Mouse (Mus musculus) neural tube, embryonic 14.5 days (tissue): Measurements from ENCODE around the gene Sec23b. TPM values are rescaled to one million over a fixed set of nuclear protein-coding genes. Genes with fewer than 3 reads are reported as not detected.

ENCODE experiments used
- ATAC-seq: fragments of 200-750 bp; cut with Nextera tagmentation; 2 replicates; pipeline ENCODE4 v1.8.0; 2017; ENCODE audit warnings: low read depth, mild to moderate bottlenecking, moderate TSS enrichment, moderate library complexity
- H3K27ac ChIP-seq: fragments of 300-500 bp; sonication (generic); 2 replicates; pipeline ENCODE4 v1.5.1; 2014; ENCODE audit warnings: low read depth, mild to moderate bottlenecking, control low read depth, low read length, moderate library complexity, mixed read lengths
- H3K27me3 ChIP-seq: fragments of 300-500 bp; sonication (generic); 2 replicates; pipeline ENCODE4 v1.6.1; 2014; ENCODE audit warnings: low read length; ENCODE audit not compliant: control insufficient read depth, insufficient read depth
- H3K36me3 ChIP-seq: fragments of 300-500 bp; sonication (generic); 2 replicates; pipeline ENCODE4 v1.6.1; 2014; ENCODE audit warnings: low read length, mixed read lengths; ENCODE audit not compliant: control insufficient read depth, insufficient read depth
- H3K4me1 ChIP-seq: fragments of 300-500 bp; sonication (generic); 2 replicates; pipeline ENCODE4 v1.6.1; 2014; ENCODE audit warnings: low read length; ENCODE audit not compliant: control insufficient read depth, insufficient read depth
- H3K4me2 ChIP-seq: fragments of 300-500 bp; sonication (generic); 2 replicates; pipeline ENCODE4 v1.6.1; 2014; ENCODE audit warnings: mild to moderate bottlenecking, low read depth, low read length, control low read depth
- H3K4me3 ChIP-seq: fragments of 300-500 bp; sonication (generic); 2 replicates; pipeline ENCODE4 v1.5.1; 2014; ENCODE audit warnings: low read depth, low read length, control low read depth, mixed read lengths
- H3K9ac ChIP-seq: fragments of 300-500 bp; sonication (generic); replicated peaks from 2 replicates; pipeline ENCODE4 v1.6.1; 2014; ENCODE audit warnings: low read depth, mild to moderate bottlenecking, control low read depth, low read length, mixed read lengths
- H3K9me3 ChIP-seq: fragments of 300-500 bp; sonication (generic); 2 replicates; pipeline ENCODE4 v1.6.1; 2016; ENCODE audit warnings: low read length; ENCODE audit not compliant: control insufficient read depth
- WGBS: fragments of 180-500 bp; shearing (Covaris S2); extraction: QIAGEN DNeasy Blood & Tissue Kit; methylation state at CpG from one replicate; pipeline ENCODE4 v1.1.7; 2014; 5-methylcytosine and 5-hydroxymethylcytosine counted together
- polyA plus RNA-seq: library from polyadenylated mRNA; unstranded; fragments of >200 nt; fragmentation: Nextera tagmentation; extraction: Ambion mirVana; gene quantifications from 2 replicates; pipeline ENCODE4 v1.2.1, GENCODE M21; 2014

Gene Sec23b
- polyA plus RNA-seq, 1 experiment from 2014 or later = 55.6 TPM

DNA sequence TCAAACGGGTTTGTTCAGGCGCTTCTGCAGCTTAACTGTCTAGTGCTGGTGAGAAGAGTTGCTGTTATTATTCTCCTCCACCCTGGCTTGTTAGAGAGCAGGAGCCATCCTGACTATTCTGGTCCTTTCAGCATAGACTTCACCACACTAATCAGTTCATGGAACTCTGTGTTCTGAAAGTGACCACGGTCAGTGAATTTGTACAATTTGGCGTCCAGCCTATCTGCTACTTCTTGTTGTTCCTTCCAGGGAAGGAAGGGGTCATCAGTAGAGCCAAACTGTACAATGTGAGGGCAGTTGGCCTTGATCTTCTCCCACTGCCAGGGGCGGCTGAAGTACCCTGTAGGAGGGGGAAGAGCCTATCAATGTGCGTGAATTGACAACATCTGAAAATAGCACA is 12.4 kb upstream of the Sec23b start:
- H3K36me3 ChIP-seq = peaks cover 48% of the 10 kb centered on the region
- 90% methylated on average over 6 of the region's 6 CpGs for WGBS
- H3K9me3 ChIP-seq = no peaks in the 10 kb centered on the region
- H3K27me3 ChIP-seq = no peaks in the 10 kb centered on the region
- no peak overlapping the region for H3K27ac ChIP-seq
- no peak overlapping the region for H3K4me3 ChIP-seq
- no peaks in the 10 kb centered on the region for H3K4me1 ChIP-seq
- no peak overlapping the region for H3K9ac ChIP-seq
- no peak overlapping the region for H3K4me2 ChIP-seq
- ATAC-seq = no peak

DNA sequence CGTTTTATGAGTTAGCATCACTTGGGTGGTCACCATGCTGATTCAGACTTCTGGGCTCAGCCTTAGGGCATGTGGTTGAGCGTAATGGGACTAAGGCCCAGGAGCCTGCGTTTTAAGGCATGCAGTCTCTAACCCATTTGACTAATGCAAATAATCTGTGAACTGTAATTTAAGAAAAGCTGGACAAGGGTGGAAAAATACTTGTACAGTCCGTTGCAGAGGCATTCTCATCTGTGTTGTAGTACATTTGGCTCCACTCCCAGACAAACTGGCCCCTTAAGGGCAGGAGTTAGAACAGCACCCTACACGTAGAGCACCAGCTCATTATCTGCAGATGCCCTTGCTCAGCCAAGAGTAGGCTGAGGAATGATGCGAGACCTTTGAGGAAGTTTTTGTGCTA is 11.4 kb upstream of the Sec23b start:
- 85% methylated on average over 6 of the region's 6 CpGs for WGBS
- H3K27me3 ChIP-seq = no peaks in the 10 kb centered on the region
- H3K27ac ChIP-seq = no peak overlapping the region
- peaks cover 40% of the 10 kb centered on the region for H3K36me3 ChIP-seq
- no peaks in the 10 kb centered on the region for H3K4me1 ChIP-seq
- no peaks in the 10 kb centered on the region for H3K9me3 ChIP-seq
- no peak overlapping the region for H3K4me3 ChIP-seq
- H3K9ac ChIP-seq = no peak overlapping the region
- no peak for ATAC-seq
- H3K4me2 ChIP-seq = no peak overlapping the region

DNA sequence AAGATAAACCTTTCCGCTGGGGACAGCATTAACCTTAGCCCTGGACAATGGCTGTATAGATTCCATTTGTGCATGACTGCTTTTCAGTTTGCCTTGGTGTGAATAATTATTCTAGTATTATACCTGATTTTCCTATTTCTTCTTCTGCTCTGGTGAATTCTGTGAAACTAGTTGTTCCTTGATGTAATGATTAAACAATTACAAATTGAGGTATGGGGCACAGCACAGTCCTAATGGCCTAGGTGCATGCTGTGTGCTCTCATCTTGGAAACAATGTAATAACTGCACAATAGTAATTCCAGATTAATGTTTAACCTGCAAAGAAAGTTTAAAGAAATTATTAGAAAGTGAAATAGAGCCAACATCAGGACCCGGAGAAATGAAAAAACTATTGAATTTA is 11.0 kb upstream of the Sec23b start:
- no peaks in the 10 kb centered on the region for H3K9me3 ChIP-seq
- 96% methylated on average over 2 of the region's 2 CpGs for WGBS
- no peak overlapping the region for H3K4me2 ChIP-seq
- no peak overlapping the region for H3K9ac ChIP-seq
- no peak for ATAC-seq
- no peak overlapping the region for H3K4me3 ChIP-seq
- H3K27me3 ChIP-seq = no peaks in the 10 kb centered on the region
- peaks cover 3% of the 10 kb centered on the region; the same call in 1 of the 2 replicates for H3K4me1 ChIP-seq
- no peak overlapping the region for H3K27ac ChIP-seq
- H3K36me3 ChIP-seq = peaks cover 36% of the 10 kb centered on the region

DNA sequence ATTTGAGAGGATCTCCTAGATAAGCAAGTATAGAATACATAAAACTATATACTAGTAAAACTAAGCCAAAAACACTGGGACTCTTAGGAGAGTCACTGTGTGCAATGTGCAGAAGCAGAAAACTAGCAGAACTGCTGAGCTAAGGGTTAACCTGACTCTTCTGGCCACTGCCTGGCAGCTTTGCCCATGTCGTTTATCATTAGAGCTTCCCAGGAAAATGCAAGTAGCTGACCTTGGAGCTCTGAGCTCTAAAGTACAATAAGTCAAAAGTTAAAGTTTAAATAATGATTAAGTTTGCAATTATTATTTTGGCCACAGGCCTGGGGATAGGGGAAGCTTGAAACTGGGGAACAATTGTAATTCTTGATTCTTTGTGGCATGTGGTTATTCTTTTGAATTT is 10.5 kb upstream of the Sec23b start:
- H3K9ac ChIP-seq = no peak overlapping the region
- H3K4me1 ChIP-seq = peaks cover 3% of the 10 kb centered on the region; the same call in 1 of the 2 replicates
- no peaks in the 10 kb centered on the region for H3K9me3 ChIP-seq
- no peak overlapping the region for H3K27ac ChIP-seq
- 63% methylated on average over 1 of the region's 1 CpGs for WGBS
- ATAC-seq = no peak
- no peaks in the 10 kb centered on the region for H3K27me3 ChIP-seq
- H3K36me3 ChIP-seq = peaks cover 34% of the 10 kb centered on the region
- no peak overlapping the region for H3K4me3 ChIP-seq
- H3K4me2 ChIP-seq = no peak overlapping the region

DNA sequence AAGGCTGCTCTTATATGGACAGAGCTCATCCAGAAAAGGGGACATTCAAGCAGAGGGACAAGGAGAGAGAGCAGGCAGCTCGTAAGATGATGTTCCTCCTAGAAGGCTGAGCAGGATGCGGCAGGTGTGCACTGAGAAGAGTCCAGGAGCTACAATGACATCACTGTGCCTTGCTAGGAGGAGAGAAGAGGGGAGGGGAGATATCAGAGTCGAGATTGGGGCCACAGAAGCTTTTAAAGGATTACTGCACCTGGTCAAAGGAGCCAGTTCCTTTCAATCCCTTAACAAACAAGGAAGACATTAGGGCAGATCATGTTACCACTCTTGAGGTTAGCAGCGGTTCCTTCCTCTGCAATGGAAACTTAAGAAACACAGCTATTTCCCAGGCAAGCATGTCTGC is 8.5 kb upstream of the Sec23b start:
- Histone ChIP-seq H3K4me3 (no peak overlapping the region), H3K4me1 (peaks cover 3% of the 10 kb centered on the region; the same call in 1 of the 2 replicates), H3K9ac (no peak overlapping the region), H3K4me2 (no peak overlapping the region), H3K9me3 (no peaks in the 10 kb centered on the region), H3K27ac (no peak overlapping the region), H3K36me3 (peaks cover 25% of the 10 kb centered on the region), H3K27me3 (no peaks in the 10 kb centered on the region)
- WGBS = 78% methylated on average over 4 of the region's 4 CpGs
- no peak for ATAC-seq

DNA sequence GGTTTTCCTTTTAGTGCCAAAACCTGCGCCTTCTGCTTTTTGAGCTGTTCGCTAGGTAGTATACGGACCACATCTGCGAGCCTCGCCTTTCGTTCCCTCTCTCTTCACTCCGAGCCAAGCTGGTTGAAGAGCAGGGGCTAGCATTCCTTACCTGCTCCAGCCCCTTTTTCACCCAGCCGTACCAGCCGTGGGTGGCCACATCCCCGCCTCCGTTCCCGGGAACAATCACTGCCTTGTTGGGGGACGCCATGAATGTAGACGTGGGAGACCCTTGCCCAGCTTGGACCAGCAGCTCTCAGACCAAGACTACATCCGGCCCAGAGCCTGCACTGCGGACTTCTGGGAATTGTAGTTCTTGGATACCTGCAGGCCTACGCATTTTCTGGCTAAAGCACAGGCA is 5.5 kb upstream of the Sec23b start, which contains the start of gene Rbbp9:
Gene Rbbp9, minus strand, starts transcription at position 341 of the 400 bp plus-strand sequence.
- Histone ChIP-seq H3K27me3 (no peaks in the 10 kb centered on the region), H3K4me3 (peak within 1 kb of the TSS; percentile 67), H3K9ac (peak within 1 kb of the TSS; percentile 62), H3K36me3 (peaks cover 8% of the 10 kb centered on the region; the same call in 1 of the 2 replicates), H3K9me3 (no peaks in the 10 kb centered on the region), H3K4me1 (peaks cover 9% of the 10 kb centered on the region; the same call in 1 of the 2 replicates), H3K27ac (peak within 1 kb of the TSS; percentile 78), H3K4me2 (peak within 1 kb of the TSS; percentile 60)
- under 1% methylated on average over 17 of the region's 17 CpGs for WGBS
- ATAC-seq = peak; percentile 97

DNA sequence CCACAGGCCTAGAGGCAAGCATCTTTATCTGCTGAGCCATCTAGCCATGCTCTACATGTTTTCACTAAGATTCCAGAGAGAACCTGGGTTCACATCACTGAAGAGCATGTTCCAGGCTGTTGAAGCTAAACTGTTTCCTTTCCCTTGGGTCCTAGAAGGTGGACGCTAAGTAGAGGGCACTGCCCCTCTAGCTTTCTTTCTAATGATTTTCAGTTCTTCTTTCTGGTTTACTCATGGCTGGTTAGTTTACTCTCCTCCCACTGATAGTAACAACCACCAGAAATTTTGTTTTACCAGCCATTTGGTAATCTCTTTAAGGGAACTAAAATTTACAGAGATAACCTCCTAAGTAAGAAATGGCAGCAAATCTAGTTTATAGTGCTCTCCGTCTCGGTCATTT is 2.1 kb upstream of the Sec23b start:
- Histone ChIP-seq H3K9ac (no peak overlapping the region), H3K27me3 (no peaks in the 10 kb centered on the region), H3K4me3 (no peak overlapping the region), H3K4me1 (peaks cover 13% of the 10 kb centered on the region; the same call in 1 of the 2 replicates), H3K27ac (no peak overlapping the region), H3K36me3 (no peaks in the 10 kb centered on the region), H3K9me3 (no peaks in the 10 kb centered on the region), H3K4me2 (no peak overlapping the region)
- ATAC-seq = no peak
- 90% methylated on average over 3 of the region's 3 CpGs for WGBS

DNA sequence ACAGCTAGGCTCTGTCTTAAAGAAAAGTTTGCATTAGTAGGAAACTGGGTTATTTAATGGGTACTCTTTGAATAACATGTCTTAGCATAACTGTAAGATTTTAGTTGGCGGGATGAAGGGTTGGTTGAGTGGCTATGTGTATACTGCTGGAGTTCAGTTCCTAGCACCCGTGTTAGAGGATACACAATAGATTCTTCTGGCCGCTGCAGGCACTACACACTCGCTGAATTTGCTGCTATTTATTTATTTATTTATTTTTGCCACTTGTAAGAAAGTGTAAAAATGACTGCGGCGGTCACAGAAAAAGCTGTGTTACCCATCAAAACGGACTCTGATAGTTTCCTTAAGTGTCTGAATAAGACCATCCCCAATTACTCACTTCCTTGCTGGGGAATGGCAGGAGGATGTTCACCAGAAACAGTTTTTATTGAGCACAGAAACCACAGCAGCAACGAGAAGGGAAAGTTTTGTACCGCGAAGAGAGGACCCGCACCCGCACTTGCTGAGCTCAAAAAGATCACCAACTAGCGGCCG is 676 bp upstream of the Sec23b start:
- no peaks in the 10 kb centered on the region for H3K27me3 ChIP-seq
- no peak for ATAC-seq
- peaks cover 3% of the 10 kb centered on the region; the same call in 1 of the 2 replicates for H3K36me3 ChIP-seq
- peak overlapping the region; percentile 80 for H3K4me2 ChIP-seq
- peak overlapping the region; percentile 66 for H3K4me3 ChIP-seq
- H3K4me1 ChIP-seq = peaks cover 10% of the 10 kb centered on the region; the same call in 1 of the 2 replicates
- H3K9me3 ChIP-seq = no peaks in the 10 kb centered on the region
- peak overlapping the region; percentile 47; the same call in 1 of the 2 replicates for H3K9ac ChIP-seq
- H3K27ac ChIP-seq = peak overlapping the region; percentile 78
- 4% methylated on average over 14 of the region's 14 CpGs for WGBS

DNA sequence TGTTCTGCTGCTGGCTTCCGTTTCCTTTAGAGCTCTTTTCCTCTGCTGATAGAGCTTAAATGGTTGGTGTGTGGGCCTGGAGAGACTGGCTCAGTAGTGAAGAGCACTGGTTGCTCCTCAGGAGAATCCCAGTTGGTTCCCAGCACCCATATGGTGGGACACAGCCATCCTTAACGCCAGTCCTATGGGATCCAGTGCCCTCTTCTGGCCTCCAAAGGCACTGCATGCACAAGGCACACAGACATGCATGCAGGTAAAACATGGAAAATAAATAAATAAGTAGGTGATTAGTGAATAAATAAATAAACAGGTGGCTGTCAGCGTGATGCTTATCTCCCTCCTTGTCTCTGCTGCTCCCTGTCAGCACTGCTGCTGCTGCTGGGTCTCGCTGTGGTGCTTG is 32.7 kb downstream of the Sec23b start:
- 81% methylated on average over 4 of the region's 4 CpGs for WGBS
- no peak overlapping the region for H3K27ac ChIP-seq
- no peaks in the 10 kb centered on the region for H3K27me3 ChIP-seq
- no peaks in the 10 kb centered on the region for H3K9me3 ChIP-seq
- H3K36me3 ChIP-seq = peaks cover 41% of the 10 kb centered on the region
- H3K9ac ChIP-seq = no peak overlapping the region
- ATAC-seq = no peak
- H3K4me2 ChIP-seq = no peak overlapping the region
- H3K4me1 ChIP-seq = no peaks in the 10 kb centered on the region
- H3K4me3 ChIP-seq = no peak overlapping the region
